Mouse (Mus musculus) frontal cortex, adult 2 months (tissue): ENCODE measurements around the gene Maml3. TPM values are rescaled to one million over a fixed set of nuclear protein-coding genes. Genes with fewer than 3 reads are reported as not detected.

Experiments used
- DNase-seq, 2 experiments: peaks; one replicate each; pipeline ENCODE4 v3.0.0; 2022; ENCODE audit warnings: low spot score in 1 of 2; ENCODE audit errors: extremely low spot score in 1 of 2
- polyA plus RNA-seq: library from polyadenylated mRNA; depleted of rRNA; stranded (reverse); fragments of >200 nt; gene quantifications from 2 replicates; pipeline ENCODE4 v1.2.3, GENCODE M21; 2012

Maml3 gene
- polyA plus RNA-seq, 1 experiment, result 5.6 TPM

DNA sequence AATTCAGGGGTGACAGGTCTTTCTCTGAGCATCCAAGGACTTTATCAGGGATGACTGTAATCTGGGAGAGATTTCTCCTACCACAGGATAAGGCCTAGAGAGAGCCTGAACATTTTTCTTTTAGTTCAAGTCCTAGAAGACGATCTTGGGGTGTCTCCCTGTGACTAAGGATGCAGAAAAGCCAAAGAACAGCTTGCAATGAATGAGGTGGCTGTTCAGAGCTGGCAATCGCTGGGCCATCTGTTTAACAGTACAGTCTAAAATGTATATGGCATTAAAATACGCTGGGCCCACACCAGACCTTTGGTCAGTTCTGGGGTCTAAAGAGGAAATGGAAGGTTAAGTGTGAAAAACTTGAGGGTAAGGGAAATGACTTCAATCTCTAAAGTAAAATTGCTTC lies 377.4 kb downstream of the Maml3 start:
- DNase-seq, result no peak

DNA sequence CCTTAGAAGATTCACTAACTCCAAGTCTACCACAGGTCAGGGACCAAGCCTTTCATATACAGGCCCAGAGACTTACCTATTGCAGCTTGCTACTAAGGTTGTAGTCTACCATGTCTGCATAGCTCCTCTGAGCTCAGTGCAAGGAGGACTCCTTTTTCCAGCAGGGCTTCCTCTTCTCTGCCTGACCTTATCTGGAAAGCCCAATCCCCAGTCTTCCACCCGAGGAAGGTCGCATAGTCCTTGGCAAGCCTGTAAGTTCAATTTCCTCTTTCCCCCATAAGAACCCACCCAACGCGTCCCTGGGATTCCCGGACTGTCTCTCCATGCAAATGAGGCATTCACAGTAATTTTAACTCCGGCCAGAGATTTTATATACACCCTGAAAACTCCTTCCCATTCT lies 378.6 kb downstream of the Maml3 start:
- no peak for DNase-seq

DNA sequence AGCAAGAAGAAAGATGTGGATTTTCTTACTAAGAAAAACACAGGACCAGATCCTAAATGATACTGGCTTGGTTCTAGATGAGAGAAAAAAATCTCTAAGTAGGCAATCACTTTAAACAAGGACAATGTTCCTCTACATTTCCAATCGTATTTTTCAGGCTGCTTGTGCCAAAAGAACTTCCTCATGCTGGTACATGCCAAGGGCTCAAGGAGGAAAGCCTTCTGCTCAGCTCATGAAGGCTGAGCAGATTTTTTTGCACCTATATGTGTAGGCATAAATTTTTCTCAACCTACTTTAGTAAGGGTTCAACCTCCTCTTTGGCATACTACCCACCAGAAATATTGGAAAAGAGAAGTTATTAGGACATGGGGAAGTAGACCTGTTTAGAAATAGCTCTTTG lies 384.9 kb downstream of the Maml3 start:
- no peak for DNase-seq

DNA sequence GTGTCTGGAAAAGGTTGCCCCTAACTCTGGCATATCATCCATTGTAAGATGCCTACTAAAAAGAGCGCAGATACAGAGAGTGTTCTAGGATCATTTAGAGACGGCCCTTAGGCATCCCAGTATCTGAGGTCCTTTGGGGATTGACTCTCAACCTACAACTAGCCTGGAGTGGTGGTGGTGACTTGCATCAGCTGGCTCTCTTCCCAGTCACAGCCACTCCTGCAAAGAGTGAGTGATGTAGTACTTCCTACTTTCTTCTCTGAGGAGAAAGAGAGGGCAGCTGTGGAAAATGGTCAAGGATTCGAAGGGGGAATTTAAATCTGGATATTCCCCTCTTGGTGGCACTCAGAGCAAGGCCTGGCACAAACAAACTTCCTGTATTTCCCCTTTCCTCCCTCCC lies 385.5 kb downstream of the Maml3 start:
- no peak for DNase-seq

DNA sequence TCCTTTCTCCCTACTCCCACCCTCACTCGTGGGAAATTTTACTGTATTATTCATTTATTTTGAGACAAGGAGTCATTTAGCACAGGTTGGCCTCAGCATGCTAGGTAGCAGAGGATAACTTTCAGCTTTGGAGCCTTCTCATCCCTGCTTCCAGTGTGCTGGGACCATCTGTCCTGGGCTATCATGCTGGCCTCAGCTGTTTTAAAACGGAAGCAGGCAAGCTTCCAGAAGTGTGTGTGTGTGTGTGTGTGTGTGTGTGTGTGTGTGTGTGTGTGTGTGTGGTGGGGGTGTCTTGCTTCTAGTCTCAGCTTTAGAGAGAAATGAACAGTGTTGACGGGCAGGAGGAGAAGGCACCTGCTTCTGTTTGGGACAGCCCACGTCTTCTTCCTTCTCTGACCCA lies 387.0 kb downstream of the Maml3 start:
- DNase-seq, result no peak

DNA sequence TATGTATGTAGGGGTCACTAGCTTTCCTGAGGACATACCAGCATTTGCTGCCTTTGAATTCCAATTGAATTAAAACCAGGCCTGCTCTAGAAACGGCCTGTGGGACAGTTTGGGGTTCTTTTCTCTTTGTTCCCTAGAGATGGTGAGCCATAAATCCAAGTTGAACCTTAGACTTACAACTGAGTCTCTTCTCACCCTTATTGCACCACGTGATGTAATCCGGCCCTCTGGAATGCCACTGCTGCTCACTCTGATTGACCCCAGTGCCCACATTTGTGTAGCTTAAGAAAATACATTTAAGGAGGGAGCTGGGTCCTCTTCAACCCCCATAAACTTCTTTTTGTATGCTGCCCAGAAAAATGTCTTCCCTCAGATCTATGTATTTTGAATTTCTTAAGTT lies 387.4 kb downstream of the Maml3 start:
- no peak for DNase-seq

DNA sequence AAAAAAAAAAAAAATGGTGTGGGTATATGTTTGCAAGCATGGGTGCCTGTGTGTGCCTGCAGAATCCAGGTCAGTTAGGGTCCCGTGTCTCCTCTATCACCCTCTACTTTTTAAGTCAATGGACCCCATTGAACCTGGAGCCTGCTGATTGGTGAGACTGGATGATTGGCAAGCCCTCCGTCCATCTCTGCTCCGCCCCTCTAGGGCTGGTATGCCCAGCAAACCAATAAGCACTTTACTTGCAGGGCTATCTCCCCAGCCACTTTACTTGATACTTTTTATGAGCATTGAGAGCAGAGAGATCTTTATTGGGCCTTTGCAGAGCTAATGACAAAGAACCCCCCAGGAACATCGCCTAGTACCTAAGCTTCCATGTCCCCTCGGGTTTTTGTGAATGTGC lies 390.4 kb downstream of the Maml3 start:
- DNase-seq, result no peak

DNA sequence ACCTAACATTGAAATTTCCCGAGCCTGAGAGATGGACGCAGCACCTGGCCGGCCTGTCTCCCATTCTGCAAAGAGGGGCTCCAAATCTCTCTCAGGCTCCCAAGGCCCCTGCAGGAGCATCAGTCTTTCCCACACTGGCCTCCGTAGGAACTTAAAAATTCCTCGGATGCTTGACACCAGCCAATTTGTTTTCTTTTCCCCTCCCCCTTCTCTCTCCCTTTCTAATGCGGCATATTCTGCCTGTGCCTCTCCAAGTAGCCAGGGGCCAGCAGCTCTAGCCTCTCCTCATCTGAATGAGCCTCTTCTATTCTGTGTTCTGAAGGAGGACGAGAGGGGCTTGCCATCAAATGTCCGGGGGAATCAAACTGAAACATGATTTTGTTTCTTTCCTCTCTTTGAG lies 391.6 kb downstream of the Maml3 start:
- no peak for DNase-seq

DNA sequence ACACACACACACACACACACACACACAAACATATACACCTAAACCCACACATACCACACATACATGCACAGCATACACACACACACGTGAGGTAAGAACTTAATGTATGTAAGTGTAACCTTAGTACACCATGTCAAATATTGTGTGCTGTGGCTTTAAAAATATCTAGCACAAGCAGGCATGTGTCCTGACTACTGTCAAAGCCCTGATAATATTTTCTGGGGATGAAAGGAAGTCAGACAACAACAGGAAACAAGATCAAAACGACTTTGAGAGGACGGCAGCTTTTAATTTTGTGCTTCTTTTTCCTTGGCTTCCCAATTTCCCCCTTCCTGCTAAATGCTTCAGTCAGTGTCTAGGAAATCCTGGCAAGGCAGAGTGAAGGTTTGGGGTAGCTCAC lies 392.5 kb downstream of the Maml3 start:
- no peak for DNase-seq

DNA sequence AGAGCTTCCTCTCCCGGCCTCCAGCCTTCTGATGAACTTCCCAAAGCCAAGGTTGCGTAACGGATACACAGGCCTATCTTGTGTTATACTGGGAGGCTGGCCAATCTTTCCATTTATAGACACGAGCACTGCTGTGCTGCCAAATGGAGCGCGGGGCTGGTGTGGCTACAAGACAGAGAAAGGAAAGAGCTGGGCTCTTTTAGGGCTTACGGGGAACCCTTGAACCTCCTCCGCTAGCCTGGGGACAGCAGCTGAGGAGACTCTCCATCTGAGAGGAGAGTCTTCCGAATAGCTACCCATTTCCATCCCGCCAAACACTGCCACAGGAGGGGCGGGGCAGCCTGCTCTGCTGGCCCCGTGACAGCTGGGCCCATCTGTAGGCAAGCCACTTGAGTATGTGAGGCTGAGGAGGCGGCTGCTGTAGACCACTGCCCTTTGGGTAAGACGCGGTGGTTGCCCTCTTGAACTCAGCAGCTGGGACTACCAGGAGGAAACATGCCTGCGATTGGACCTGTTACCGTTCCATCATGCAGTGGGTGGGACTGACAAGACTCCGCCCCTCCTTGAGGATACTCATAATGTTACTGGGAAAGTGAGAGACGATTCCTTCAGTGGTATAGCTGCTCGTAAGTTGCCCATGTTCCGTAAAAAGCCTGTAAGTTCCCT lies 396.0 kb downstream of the Maml3 start:
- DNase-seq, result peak; percentile 84 to 92

DNA sequence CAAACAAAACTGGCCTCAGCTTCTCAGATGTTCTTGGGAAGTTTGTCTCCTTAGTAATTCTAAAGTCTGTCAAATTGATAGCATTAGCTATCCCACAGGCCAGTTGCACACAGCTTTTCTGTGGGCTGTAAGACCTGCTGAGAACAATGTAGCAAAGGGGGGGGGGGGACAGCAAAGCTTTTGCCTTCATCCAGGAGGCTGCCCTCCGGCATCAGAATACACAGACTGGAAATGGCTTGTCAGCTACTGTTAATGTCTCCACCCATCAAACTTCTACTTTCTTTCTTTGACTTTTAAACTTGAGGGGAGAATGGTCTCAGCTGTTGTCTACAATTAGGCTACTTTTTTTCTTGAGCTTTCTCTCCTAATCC lies 396.5 kb downstream of the Maml3 start:
- no peak for DNase-seq

DNA sequence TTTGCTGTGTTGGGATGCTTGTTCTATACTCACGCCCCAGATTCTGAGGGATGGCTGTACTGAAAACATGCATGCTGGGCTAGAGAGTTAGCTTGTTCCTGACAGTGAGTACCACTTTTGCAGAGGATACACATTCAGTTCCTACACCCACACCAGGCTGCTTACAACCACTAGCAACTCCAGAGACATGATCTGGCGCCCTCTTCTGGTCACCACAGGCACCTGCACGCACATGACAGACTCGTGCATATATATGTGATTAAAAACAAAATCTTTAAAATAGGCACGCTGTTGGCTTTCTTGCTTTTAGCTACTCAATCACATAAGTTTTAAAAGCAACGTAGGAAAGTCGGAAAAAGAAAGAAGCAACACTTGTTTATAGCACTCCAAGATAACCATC lies 399.7 kb downstream of the Maml3 start:
- no peak for DNase-seq

DNA sequence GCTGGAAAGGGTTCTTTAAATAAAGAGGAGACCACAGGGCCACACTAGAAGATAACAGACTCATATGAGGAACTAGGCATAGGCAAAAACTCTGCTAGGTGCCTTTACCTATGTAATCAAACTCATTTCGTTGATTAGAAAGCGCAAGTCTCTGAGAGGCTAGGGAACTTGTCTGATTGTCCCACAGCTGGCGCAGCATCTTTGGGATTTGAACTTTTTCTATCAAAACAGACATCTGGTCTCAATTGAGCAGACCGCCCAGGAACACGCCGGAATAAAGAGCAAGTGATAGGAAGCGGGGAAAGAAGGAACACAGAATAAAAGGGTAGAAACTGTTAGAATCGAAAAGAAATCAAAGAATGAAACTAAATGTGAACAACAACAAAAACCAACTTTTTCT lies 401.4 kb downstream of the Maml3 start:
- DNase-seq, result no peak

DNA sequence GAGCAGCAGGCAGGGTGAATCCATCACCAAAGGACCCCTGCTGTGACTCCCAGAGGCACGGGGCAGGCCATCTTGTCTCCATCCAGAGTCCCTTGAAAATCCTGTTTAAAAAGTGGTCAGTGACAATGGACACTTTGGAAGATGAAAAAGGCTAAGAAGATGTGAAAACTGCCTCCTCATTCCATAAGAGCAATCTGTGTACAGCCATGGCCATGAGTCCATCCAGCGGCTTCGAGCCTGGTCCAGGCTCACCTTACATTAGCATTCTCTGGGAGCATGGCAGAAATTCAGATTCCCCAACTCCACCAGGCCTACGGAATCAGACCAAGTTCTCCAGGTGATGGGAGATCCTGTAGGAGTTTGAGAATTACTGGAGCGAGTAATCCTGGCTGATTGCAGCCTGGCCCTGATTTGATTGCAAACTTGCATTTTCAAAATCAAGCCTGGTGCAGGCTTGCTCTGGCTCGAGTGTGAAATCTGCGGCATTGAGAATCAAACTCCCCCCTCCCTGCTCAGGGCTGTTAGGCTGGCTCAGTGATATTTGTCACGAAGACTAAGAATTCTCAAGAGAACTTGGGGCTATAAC lies 402.1 kb downstream of the Maml3 start:
- DNase-seq, result no peak

DNA sequence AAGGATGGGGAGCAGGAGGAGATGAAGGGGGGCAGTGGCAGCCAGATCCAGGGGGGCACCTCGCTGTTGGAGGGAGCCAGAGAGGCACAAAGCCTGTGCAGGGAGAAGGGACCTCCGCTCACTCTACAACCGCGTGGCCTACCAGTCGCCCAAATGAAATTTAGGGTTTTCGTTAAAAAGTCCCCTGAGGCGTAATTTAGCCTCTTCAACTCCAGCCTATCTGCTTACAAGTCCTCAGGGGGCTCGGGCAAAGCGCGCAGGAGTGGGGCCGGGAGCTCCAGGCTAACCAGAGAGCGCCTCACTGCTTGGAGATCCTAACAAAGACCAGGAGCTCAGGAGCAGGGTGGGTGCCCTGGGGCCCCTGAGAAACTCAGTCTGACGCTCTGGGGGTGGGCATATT lies 402.9 kb downstream of the Maml3 start:
- no peak for DNase-seq

DNA sequence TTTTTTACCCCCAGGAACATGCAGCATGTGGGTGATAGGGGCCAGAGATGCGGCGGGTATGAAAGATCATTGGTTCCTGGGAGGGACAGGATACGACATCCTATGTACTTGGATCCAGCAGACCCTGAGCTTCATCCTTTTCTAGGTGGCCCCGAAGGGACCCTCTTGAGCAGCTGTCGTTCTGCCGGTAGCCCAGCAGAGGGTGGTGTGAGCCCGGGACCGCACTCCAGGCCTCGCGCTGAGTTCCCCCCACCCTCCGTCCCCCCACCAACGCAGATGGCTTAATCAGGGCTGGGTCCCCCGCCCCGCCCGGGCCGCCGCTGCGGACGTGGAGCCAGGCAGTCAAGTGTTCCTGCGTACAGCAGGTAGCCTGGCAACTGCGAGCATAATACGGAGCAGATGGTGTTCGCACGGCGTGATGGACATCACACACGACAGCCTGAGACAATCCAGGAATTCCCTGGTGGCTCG lies 403.6 kb downstream of the Maml3 start:
- DNase-seq, result peak; percentile 31 to 71

DNA sequence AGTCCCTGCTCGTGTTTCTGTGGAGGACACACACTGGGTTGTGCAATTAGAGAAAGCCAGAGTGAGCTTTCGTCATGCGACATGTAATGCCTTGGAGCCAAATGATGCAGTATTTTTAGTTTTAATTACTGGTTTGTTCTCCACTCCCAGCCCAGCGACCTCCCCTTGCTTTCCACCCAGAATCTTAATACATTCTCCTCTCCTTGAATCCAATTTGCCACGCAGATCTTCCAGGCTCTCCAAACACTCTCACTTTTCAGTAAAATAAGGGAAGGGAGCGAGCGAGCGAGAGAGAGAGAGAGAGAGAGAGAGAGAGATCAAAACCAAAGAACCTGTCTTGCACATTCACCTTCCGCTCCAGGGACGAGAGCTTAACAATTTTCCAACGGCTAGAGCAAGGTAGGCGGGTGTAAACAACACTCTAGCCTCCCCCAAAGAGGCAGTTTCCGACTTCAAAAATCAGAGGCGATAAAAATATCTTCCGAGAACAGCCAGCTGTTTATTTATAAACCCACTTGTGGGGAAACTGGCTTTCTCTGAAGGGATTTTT lies 404.1 kb downstream of the Maml3 start:
- peak; percentile 29 to 64 for DNase-seq

DNA sequence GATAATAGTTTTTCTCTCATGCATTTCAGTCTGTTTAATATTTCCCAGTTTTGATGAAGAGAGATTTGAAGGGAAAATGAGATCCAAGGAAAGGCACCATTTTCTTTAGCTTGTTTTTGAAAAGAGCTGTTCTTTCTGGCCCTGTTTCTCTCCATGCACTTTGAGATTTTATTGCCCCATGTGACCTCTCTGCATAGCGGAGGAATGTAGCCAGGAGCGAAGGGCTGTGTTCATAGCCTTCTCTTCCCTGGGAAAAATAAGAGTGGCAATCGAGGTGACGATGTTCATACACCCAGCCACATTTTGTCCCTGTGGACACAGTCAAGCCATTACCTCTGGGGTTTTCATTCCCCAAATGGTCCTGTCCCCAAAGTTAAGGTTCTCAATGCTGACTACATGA lies 404.8 kb downstream of the Maml3 start:
- no peak for DNase-seq

DNA sequence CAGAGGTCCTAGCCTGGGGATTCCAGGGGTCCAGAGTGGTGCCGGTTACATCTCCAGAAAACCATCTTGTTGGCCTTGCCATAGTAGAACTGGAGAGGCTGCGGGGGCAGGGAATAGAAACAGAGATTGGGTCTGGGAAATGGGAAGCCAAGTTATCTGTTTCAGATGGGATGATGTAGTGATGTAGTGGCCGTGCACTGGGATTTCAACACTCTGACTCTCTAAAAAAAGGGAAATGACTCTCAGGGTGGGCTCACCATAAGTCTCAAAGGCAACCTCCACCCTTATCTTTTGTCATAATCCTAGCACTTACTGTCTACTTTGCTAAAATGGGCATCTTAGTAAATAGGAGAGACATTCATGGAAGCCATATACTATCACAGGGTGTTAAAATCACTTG lies 406.9 kb downstream of the Maml3 start:
- no peak for DNase-seq

DNA sequence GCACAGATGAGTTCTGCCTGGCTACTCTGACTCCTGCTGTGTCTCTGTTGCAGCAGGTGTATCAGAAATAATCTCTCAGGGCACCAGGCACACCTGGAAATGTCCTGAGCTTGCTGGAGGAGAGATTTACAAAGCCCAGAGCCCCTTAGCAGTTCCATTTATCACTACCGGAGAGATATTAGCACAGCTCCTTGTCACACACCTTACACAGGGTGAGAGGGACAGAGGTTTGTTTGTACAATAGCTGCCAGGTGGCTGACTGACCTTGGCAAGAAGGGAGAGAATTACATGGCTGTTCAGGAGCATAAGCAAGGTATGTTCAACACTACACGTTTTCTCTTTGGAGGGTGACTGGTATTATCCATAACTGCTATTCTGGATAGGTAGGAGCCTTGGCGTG lies 409.2 kb downstream of the Maml3 start:
- no peak for DNase-seq

DNA sequence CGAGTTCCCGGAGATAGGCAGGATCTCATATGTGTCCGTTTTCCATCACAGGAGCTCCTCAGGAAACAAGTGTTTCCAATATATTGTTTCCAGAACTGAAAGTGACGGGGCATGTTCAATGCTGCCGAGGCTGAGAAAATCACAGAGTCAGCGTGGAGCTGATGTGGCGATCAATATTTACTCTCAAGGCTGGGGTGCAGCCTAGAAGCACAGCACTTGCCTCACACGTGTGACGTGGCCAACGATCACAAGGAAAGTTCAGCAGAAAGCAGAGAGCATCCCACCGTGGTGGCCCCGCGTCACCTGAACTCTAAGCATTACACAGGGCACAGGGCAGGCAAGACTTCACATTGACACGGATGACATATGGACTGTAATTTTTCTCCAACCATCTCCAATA lies 410.3 kb downstream of the Maml3 start:
- DNase-seq, result no peak

DNA sequence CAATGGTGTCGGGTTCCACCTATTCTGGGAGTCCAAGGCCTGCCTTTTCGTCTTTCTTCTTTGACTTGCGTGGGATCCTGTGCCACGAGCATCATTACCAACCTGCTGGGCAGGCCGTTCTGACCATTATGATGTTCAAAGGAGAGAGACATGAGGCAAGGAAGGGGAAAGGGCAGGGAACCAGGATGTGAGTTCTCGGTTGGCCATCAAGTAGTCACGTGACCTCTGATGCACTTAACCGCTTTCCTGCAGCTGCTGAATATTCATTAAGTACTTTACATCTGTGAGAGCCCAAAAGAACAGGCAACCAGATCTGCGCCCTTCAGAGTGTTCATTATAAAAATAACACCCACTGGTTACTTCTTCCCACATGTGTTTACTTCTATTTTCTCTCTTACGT lies 411.7 kb downstream of the Maml3 start:
- DNase-seq, result no peak

DNA sequence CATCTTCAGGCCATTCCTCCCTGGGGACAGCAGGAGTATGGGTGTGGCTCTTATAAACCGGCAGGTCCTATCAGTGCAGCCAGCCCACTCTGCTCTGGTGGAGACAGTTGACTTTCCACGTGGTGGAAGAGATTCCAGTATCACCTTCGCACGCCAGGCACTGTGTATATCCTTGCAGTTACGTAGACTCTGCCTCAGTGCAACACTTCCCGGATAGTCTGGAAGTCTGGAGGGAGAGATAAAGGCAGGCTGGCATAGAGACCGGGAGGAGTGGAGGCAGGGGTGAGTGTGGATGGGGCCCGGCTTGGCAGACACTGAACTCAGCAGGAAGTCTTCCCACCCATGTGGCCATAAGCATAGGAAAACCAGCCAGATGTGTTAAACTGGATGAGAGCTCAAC lies 416.2 kb downstream of the Maml3 start:
- no peak for DNase-seq
